Mouse (Mus musculus) kidney, adult 2 months (tissue): Measurements from ENCODE around the gene Scn7a. TPM values are rescaled to one million over a fixed set of nuclear protein-coding genes. Genes with fewer than 3 reads are reported as not detected.

ENCODE experiments used
- DNase-seq: peaks from one replicate; pipeline ENCODE4 v3.0.0; 2021
- H3K27ac ChIP-seq: fragments of 200-500 bp; 2 replicates; pipeline ENCODE4 v1.5.1; 2012; ENCODE audit warnings: low read depth, low read length, control low read depth, inconsistent platforms; ENCODE audit not compliant: insufficient read depth
- H3K27me3 ChIP-seq: fragments of 200-500 bp; replicated peaks from 2 replicates; pipeline ENCODE4 v1.6.1; 2012; ENCODE audit warnings: mild to moderate bottlenecking, moderate library complexity, low read length, inconsistent platforms; ENCODE audit not compliant: control insufficient read depth, insufficient read depth
- H3K36me3 ChIP-seq: fragments of 200-500 bp; 2 replicates; pipeline ENCODE4 v1.6.1; 2012; ENCODE audit warnings: mild to moderate bottlenecking, moderate library complexity, low read length, inconsistent platforms; ENCODE audit not compliant: control insufficient read depth, insufficient read depth
- H3K4me1 ChIP-seq: fragments of 200-500 bp; 2 replicates; pipeline ENCODE4 v1.6.1; 2011; ENCODE audit warnings: low read length; ENCODE audit not compliant: control insufficient read depth, insufficient read depth
- H3K4me3 ChIP-seq: fragments of 200-500 bp; 2 replicates; pipeline ENCODE4 v1.5.1; 2011; ENCODE audit warnings: mild to moderate bottlenecking, low read depth, low read length, control low read depth; ENCODE audit not compliant: insufficient read depth
- CTCF ChIP-seq: fragments of 200-500 bp; conservative IDR thresholded peaks from 2 replicates; pipeline ENCODE4 v1.5.1; 2011; ENCODE audit warnings: low read depth, mild to moderate bottlenecking, control low read depth, low read length, moderate library complexity, mixed read lengths; ENCODE audit not compliant: insufficient read depth, insufficient read length
- POLR2A ChIP-seq: fragments of 200-500 bp; IDR thresholded peaks from one replicate; pipeline ENCODE4 v1.6.1; 2011; ENCODE audit warnings: low read depth, low read length, control low read depth
- WGBS: fragments of 180-500 bp; shearing (Covaris S2); methylation state at CpG from one replicate; pipeline ENCODE4 v1.1.7; 2018; 5-methylcytosine and 5-hydroxymethylcytosine counted together
- polyA plus RNA-seq: library from polyadenylated mRNA; depleted of rRNA; stranded (reverse); fragments of >200 nt; gene quantifications from 2 replicates; pipeline ENCODE4 v1.2.3, GENCODE M21; 2012; rRNA removed

Scn7a gene
- polyA plus RNA-seq, 1 experiment = 1.0 TPM

DNA sequence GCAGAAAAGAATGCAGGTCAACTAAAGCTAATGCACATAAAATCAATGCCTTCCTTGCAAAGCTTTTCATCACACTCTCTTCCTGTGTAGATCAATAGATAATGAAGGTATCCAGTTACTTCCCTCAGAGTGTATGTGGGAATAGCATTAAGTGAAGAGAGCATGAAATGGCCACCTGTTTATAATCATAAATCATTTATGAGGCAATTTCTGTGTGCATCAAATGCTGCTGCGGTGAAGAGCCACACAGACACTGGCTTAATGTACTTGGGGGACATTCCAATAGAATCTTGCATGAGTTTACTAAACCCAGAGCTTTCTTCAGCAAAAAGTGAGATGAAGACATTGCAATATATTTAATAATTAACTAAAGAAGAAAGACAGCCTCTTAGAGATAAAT is 122.7 kb downstream of the Scn7a start:
- H3K27me3 ChIP-seq = no peaks in the 10 kb centered on the region
- 76% methylated on average over 1 of the region's 1 CpGs for WGBS
- no peaks in the 10 kb centered on the region for H3K4me1 ChIP-seq
- no peak overlapping the region for H3K4me3 ChIP-seq
- TF ChIP-seq POLR2A (no peak), CTCF (no peak)
- no peaks in the 10 kb centered on the region for H3K36me3 ChIP-seq
- H3K27ac ChIP-seq = no peak overlapping the region
- no peak for DNase-seq

DNA sequence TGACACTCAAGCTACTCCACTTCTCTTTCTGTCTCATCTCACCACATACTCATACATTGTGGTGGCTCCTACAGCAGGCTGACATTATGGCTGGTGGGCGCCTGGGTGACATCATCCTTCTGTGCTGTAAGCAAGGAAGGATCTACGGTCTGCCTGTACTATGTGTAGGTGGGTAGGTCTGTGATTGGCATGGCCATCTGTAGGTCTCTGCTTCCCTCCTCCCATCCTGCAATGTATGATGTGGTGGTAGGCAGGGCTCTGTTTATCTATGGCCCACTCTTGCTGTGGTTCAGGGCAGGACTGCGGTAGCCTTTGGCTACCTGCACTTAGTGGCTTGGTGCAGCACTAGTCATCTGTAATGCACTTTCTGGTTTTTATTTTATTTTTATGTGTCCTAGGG is 128.3 kb downstream of the Scn7a start:
- DNase-seq = no peak
- no peak overlapping the region for H3K4me3 ChIP-seq
- TF ChIP-seq POLR2A = no peak
- no peak for TF ChIP-seq CTCF
- H3K27me3 ChIP-seq = no peaks in the 10 kb centered on the region
- no peak overlapping the region for H3K27ac ChIP-seq
- no peaks in the 10 kb centered on the region for H3K36me3 ChIP-seq
- no peaks in the 10 kb centered on the region for H3K4me1 ChIP-seq
- 91% methylated on average over 3 of the region's 3 CpGs for WGBS

DNA sequence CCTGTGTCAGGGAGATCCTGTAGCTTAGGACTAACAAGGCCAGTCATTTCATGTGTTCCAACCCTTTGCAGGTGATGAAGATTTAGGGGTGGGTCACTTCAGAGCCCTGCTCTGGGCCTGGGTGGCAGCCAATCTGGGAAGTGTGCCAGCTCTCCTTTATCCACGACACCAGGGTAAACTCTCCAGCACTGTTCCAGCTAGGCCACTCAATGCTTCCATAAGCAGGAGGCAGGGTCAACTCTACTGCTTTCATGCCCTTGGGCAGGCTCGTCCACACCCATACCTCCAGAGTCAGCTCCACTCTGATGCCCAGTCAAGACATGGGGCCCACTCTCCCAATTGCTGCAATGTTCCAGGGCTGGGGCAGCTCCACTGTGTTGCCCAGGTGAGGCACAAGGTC is 129.3 kb downstream of the Scn7a start:
- H3K4me1 ChIP-seq = no peaks in the 10 kb centered on the region
- no peak overlapping the region for H3K4me3 ChIP-seq
- no peak overlapping the region for H3K27ac ChIP-seq
- no peaks in the 10 kb centered on the region for H3K27me3 ChIP-seq
- TF ChIP-seq POLR2A = no peak
- TF ChIP-seq CTCF = no peak
- DNase-seq = no peak
- no peaks in the 10 kb centered on the region for H3K36me3 ChIP-seq
- 44% methylated on average over 2 of the region's 2 CpGs for WGBS

DNA sequence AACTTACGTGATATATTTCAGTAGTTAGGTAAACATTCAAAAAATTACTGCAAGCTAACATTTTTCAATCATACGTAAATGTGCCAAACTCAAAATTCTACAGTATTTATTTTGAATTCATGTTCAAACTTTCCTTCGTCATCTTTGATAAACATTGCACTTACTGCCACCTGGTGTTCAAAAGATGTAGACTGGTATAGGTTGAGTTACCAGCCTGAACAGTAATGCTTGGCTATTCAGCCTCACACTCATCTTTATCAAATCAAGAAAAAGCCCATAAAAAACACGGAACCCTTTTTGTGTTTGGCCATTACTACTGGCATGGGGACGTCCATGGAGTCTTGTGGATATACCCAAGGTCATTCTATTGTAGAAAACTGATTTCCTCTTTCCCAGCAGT is 140.3 kb downstream of the Scn7a start:
- Histone ChIP-seq H3K4me3 (no peak overlapping the region), H3K27ac (no peak overlapping the region), H3K27me3 (no peaks in the 10 kb centered on the region), H3K4me1 (no peaks in the 10 kb centered on the region), H3K36me3 (no peaks in the 10 kb centered on the region)
- TF ChIP-seq CTCF (no peak), POLR2A (no peak)
- 18% methylated on average over 5 of the region's 5 CpGs for WGBS
- DNase-seq = peak; percentile 53

DNA sequence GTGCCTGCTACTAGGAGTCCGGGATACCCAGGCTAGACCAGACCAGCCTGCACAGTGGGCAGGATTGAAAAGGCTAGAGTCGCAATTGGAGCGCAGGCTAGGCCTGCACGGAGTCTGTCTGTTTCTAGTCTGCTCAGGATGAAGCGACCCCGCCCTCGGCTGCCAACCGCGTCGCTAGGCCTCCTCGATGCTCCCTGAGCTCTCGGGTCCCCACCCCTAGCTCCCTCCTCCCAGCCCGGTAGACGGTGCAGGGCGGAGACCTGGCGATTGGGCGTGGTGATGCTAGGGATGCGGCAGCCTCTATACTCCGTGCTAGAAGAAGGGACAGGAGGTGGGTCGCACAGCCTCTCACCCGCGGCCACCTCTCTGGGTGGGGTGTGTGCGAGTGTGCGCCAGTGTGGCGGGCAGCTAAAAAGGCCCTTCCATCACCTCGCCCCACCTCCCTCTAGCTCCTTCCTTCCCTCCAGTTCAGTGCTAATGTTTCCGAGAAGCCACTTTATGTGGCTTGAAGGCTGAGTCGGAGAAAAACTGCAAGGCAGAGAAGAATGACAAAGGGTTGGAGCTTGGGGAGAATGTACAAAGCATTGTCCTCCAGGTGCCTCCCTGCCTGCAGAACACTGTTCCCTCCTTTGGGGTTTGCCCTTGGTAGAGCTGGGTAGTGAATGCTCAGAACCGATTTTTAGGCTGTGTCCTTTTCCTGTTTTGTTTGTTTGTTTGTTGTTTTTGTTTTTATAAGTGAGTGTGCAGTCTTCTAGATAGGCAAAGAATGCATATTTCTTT is 149.9 kb downstream of the Scn7a start, which contains the start of gene Scn9a:
Gene Scn9a, minus strand, starts transcription at position 383 of the 780 bp plus-strand sequence.
- no peak for DNase-seq
- WGBS = 4% methylated on average over 29 of the region's 29 CpGs
- Histone ChIP-seq H3K27me3 (no peaks in the 10 kb centered on the region), H3K4me3 (no peak within 1 kb of the TSS), H3K4me1 (no peaks in the 10 kb centered on the region), H3K27ac (no peak within 1 kb of the TSS), H3K36me3 (no peaks in the 10 kb centered on the region)
- TF ChIP-seq POLR2A (no peak), CTCF (no peak)

DNA sequence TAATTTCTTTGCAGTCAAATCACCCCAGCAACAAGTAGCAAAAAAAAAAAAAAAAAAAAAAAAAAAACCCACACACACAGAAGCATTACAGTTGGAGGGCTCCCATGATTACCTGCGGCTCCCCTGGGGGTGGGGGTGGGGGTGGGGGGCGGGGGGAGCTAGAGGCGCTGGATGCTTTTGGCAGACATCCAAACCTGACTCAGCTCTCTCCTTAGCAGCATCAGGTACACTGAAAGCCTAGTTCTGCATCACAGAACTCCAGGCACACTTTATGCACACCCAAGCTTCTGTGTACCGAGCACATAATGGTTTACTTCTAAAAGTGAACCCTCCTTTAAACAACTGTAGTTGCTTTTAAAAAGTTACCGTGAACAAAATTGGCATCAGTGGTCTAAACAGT is 152.0 kb downstream of the Scn7a start:
- no peak for TF ChIP-seq POLR2A
- no peak for TF ChIP-seq CTCF
- Histone ChIP-seq H3K4me3 (no peak overlapping the region), H3K27me3 (no peaks in the 10 kb centered on the region), H3K4me1 (no peaks in the 10 kb centered on the region), H3K36me3 (no peaks in the 10 kb centered on the region), H3K27ac (no peak overlapping the region)
- WGBS = 21% methylated on average over 5 of the region's 5 CpGs
- no peak for DNase-seq

Other genes with a start within 250 kb of the Scn7a start
- 0.01 and 0.08 TPM in 2 replicates for gene Scn9a, start 150.0 kb downstream of the Scn7a start, polyA plus RNA-seq